Mouse (Mus musculus) stomach, embryonic 16.5 days (tissue): Measurements from ENCODE around the gene Esyt2. TPM values are rescaled to one million over a fixed set of nuclear protein-coding genes. Genes with fewer than 3 reads are reported as not detected.

ENCODE experiments used
- ATAC-seq: fragments of 200-750 bp; cut with Nextera tagmentation; 2 replicates; pipeline ENCODE4 v1.8.0; 2017; ENCODE audit warnings: moderate number of reproducible peaks, moderate TSS enrichment; ENCODE audit not compliant: insufficient read depth, low FRiP score
- H3K27ac ChIP-seq: fragments of 300-500 bp; sonication (generic); 2 replicates; pipeline ENCODE4 v1.5.1; 2014; ENCODE audit warnings: low read length
- H3K27me3 ChIP-seq: fragments of 300-500 bp; sonication (generic); 2 replicates; pipeline ENCODE4 v1.6.1; 2014; ENCODE audit warnings: low read length, control low read depth, mixed read lengths; ENCODE audit not compliant: control insufficient read depth, insufficient read depth
- H3K36me3 ChIP-seq: fragments of 300-500 bp; sonication (generic); 2 replicates; pipeline ENCODE4 v1.6.1; 2014; ENCODE audit warnings: low read length; ENCODE audit not compliant: control insufficient read depth, insufficient read depth
- H3K4me1 ChIP-seq: fragments of 300-500 bp; sonication (generic); 2 replicates; pipeline ENCODE4 v1.6.1; 2014; ENCODE audit warnings: low read length, control low read depth, mixed read lengths; ENCODE audit not compliant: control insufficient read depth, insufficient read depth
- H3K4me2 ChIP-seq: fragments of 300-500 bp; sonication (generic); 2 replicates; pipeline ENCODE4 v1.6.1; 2014; ENCODE audit warnings: low read depth, low read length, mixed read lengths
- H3K4me3 ChIP-seq: fragments of 300-500 bp; sonication (generic); replicated peaks from 2 replicates; pipeline ENCODE4 v1.5.1; 2014; ENCODE audit warnings: mild to moderate bottlenecking, low read length
- H3K9ac ChIP-seq: fragments of 300-500 bp; sonication (generic); 2 replicates; pipeline ENCODE4 v1.6.1; 2014; ENCODE audit warnings: low read length
- H3K9me3 ChIP-seq: fragments of 300-500 bp; sonication (generic); replicated peaks from 2 replicates; pipeline ENCODE4 v1.6.1; 2016; ENCODE audit warnings: low read length, control low read depth; ENCODE audit not compliant: control insufficient read depth
- WGBS: fragments of 180-500 bp; shearing (Covaris S2); extraction: QIAGEN DNeasy Blood & Tissue Kit; methylation state at CpG from one replicate; pipeline ENCODE4 v1.1.7; 2014; 5-methylcytosine and 5-hydroxymethylcytosine counted together
- microRNA-seq: library from miRNA; unstranded; fragments of <30 nt; microRNA quantifications from one replicate; pipeline ENCODE4, GENCODE M21; 2016
- polyA plus RNA-seq: library from polyadenylated mRNA; unstranded; fragments of >200 nt; fragmentation: Nextera tagmentation; extraction: Ambion mirVana; gene quantifications from 2 replicates; pipeline ENCODE4 v1.2.1, GENCODE M21; 2015

Esyt2 gene
- polyA plus RNA-seq, 1 experiment from 2014 or later, result 28.7 TPM

DNA sequence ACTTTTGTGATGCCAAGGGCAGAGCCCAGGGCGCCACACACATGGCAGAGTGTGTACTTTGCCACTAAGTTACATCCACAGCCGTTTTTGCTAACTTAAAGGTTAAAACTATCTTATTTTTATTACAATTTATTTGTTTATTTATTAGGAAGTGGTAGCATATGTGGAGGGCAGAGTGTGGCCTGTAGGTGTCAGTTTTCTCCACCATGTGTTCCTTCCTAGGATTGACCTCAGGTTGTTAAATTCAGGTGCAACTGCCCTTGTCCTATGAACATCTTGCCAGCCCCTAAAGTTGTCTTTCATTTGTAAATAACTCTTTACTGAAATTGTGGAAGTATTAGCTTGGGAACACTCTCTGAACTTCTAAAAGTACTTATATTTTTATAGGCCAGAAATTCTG, 144.4 kb downstream of the Esyt2 start:
- 91% methylated on average over 2 of the region's 2 CpGs for WGBS
- Histone ChIP-seq H3K4me1 (no peaks in the 10 kb centered on the region), H3K9ac (no peak overlapping the region), H3K27me3 (no peaks in the 10 kb centered on the region), H3K4me3 (no peak overlapping the region), H3K4me2 (no peak overlapping the region), H3K27ac (no peak overlapping the region), H3K9me3 (no peaks in the 10 kb centered on the region), H3K36me3 (peaks cover 20% of the 10 kb centered on the region)
- ATAC-seq, result no peak

DNA sequence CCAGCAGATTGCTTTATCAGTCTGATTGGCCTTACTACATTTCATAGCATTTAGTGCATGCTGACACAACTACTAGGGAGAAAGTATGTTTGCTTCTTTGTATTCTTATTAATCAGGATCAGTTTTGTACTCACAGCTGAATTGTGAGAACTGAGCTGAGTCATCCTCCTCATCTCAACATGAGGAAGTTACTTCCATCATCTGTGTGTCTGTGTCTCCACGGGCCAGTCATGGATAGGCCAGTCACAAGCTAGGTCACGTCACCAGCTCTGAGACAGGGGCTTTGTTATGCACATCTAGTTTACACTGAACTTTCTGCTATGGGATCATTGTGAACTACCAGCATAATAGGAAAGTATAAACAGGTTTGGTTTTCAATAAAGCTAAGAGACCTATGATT, 152.7 kb downstream of the Esyt2 start:
- ATAC-seq, result no peak
- WGBS, result 86% methylated on average over 2 of the region's 2 CpGs
- Histone ChIP-seq H3K36me3 (peaks cover 22% of the 10 kb centered on the region), H3K4me2 (no peak overlapping the region), H3K9me3 (no peaks in the 10 kb centered on the region), H3K4me1 (no peaks in the 10 kb centered on the region), H3K27me3 (no peaks in the 10 kb centered on the region), H3K4me3 (no peak overlapping the region), H3K9ac (no peak overlapping the region), H3K27ac (no peak overlapping the region)

DNA sequence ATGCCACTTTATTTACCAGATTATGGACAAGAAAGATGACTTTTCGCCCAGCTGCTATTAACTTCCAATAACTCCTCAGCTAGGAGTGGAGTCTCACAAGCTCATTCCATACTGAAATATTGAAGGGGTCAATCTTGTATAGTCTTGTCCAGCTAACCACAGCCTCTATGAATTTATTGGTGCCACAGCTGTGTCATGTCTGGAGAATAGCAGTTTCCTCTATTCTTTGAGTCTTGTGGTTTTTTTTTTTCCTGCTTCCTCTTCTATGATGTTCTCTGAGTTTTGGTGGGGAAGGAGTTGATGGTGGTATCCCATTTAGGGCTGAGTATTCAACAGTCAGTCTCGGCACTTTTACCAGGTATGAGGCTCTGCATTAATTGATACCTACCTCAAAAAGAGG, 154.2 kb downstream of the Esyt2 start:
- Histone ChIP-seq H3K27me3 (no peaks in the 10 kb centered on the region), H3K27ac (no peak overlapping the region), H3K9ac (no peak overlapping the region), H3K9me3 (no peaks in the 10 kb centered on the region), H3K4me1 (no peaks in the 10 kb centered on the region), H3K36me3 (peaks cover 23% of the 10 kb centered on the region; the same call in 1 of the 2 replicates), H3K4me2 (no peak overlapping the region), H3K4me3 (no peak overlapping the region)
- 81% methylated on average over 2 of the region's 2 CpGs for WGBS
- no peak for ATAC-seq

DNA sequence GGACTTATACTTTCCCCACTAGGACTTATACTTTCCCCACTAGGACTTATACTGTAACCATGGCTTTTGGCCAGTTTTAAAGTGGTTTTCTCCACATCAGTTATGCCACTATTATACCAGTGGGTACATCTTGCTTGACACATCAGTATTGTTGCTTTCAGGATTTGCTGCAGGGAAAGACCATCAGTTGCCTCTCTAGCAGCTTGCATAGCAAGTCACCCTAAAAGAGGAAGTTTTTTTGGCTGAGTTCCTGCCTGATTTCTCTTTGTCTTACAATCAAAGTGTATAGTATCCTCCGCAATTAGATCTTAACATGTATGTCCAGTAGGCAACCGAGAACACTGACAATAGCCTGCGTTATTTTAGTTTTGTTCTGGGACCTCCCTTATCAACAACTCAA, 155.1 kb downstream of the Esyt2 start:
- no peak overlapping the region for H3K9ac ChIP-seq
- H3K4me2 ChIP-seq, result no peak overlapping the region
- H3K36me3 ChIP-seq, result peaks cover 23% of the 10 kb centered on the region; the same call in 1 of the 2 replicates
- H3K27ac ChIP-seq, result no peak overlapping the region
- H3K27me3 ChIP-seq, result no peaks in the 10 kb centered on the region
- no peaks in the 10 kb centered on the region for H3K4me1 ChIP-seq
- no peak overlapping the region for H3K4me3 ChIP-seq
- no peak for ATAC-seq
- H3K9me3 ChIP-seq, result no peaks in the 10 kb centered on the region
- 90% methylated on average over 3 of the region's 3 CpGs for WGBS

DNA sequence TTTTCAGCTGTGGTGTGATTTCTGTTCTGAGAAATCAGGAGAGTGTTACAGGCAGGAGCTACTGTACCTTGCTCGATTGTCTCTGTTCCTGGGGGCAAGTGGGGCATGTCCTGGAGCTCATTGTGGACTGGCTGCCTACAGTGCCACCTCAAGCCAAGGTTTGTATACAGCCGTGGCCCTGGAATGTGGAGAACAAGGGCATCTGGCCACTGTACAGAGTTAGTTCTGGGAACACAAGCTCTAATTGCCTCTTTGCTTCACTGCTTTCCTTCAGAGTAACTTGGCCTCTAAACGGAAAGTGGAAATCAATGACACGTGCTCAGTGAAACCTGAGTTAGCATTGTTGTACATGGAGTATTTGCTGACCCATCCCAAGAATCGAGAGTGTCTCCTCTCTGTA, 157.6 kb downstream of the Esyt2 start:
- no peak for ATAC-seq
- Histone ChIP-seq H3K27me3 (no peaks in the 10 kb centered on the region), H3K4me1 (no peaks in the 10 kb centered on the region), H3K36me3 (peaks cover 20% of the 10 kb centered on the region; the same call in 1 of the 2 replicates), H3K4me3 (no peak overlapping the region), H3K9me3 (no peaks in the 10 kb centered on the region), H3K27ac (no peak overlapping the region), H3K9ac (no peak overlapping the region), H3K4me2 (no peak overlapping the region)
- WGBS, result 90% methylated on average over 5 of the region's 5 CpGs

Small RNA genes lying within 50 kb of the gene (microRNA-seq; reads per million reads assigned to microRNA genes)
- not detected for gene Gm23190

Other genes with a start within 250 kb of the Esyt2 start
- 35.6 and 35.9 TPM in 2 replicates for gene Zfp386, start 233.5 kb upstream of the Esyt2 start, polyA plus RNA-seq
- 8.9 and 10.3 TPM in 2 replicates for gene Vipr2, start 203.5 kb upstream of the Esyt2 start, polyA plus RNA-seq
- 18.6 and 19.0 TPM in 2 replicates for gene Wdr60, start 18.2 kb upstream of the Esyt2 start, polyA plus RNA-seq
- gene Gm11027, start 5.8 kb upstream of the Esyt2 start, polyA plus RNA-seq, result not detected in 2 replicates
- 35.2 and 38.7 TPM in 2 replicates for gene Ncapg2, start 124.2 kb downstream of the Esyt2 start, polyA plus RNA-seq
- 3.2 and 3.5 TPM in 2 replicates for gene Ptprn2, start 204.5 kb downstream of the Esyt2 start, polyA plus RNA-seq